Mouse (Mus musculus): ENCODE data around the gene Plcb4. TPM values are rescaled to one million over a fixed set of nuclear protein-coding genes. Genes with fewer than 3 reads are reported as not detected.
A peak's percentile ranks its signal among the peaks of the same experiment; 100 is the strongest.

Gene Plcb4
- polyA plus RNA-seq, 1 experiment from 2014 or later, result 18.6 TPM

- H3K36me3 ChIP-seq, result no peaks in the 10 kb centered on the region
- H3K4me1 ChIP-seq, result no peaks in the 10 kb centered on the region
- no peak overlapping the region for H3K4me3 ChIP-seq
- no peaks in the 10 kb centered on the region for H3K27me3 ChIP-seq
- H3K9ac ChIP-seq (replicated peaks), result no peak overlapping the region
- H3K4me2 ChIP-seq (replicated peaks), result no peak overlapping the region
- 70% methylated on average over 10 of the region's 10 CpGs for WGBS
- no peaks in the 10 kb centered on the region for H3K9me3 ChIP-seq
- no peak for ATAC-seq (replicated peaks)
- H3K27ac ChIP-seq (replicated peaks), result no peak overlapping the region
Measured at GRCm38 (mm10) chr2:135773194-135773972, 114.6 kb downstream of the Plcb4 start.

GRCm38 (mm10) chr2:135775026-135775425 lies 116.2 kb downstream of the Plcb4 start:
- Histone ChIP-seq H3K4me3 (no peak overlapping the region), H3K36me3 (no peaks in the 10 kb centered on the region), H3K9ac (replicated peaks) (no peak overlapping the region), H3K27me3 (no peaks in the 10 kb centered on the region), H3K9me3 (no peaks in the 10 kb centered on the region), H3K4me1 (no peaks in the 10 kb centered on the region), H3K4me2 (replicated peaks) (no peak overlapping the region), H3K27ac (replicated peaks) (no peak overlapping the region)
- ATAC-seq (replicated peaks), result no peak
- 82% methylated on average over 4 of the region's 4 CpGs for whole genome bisulfite sequencing

- no peak for ATAC-seq (replicated peaks)
- Histone ChIP-seq H3K4me2 (replicated peaks) (no peak overlapping the region), H3K4me1 (no peaks in the 10 kb centered on the region)
Measured at GRCm38 (mm10) chr2:135776131-135776775, 117.4 kb downstream of the Plcb4 start.

GRCm38 (mm10) chr2:135781391-135781790 lies 122.6 kb downstream of the Plcb4 start:
- Histone ChIP-seq H3K9ac (replicated peaks) (no peak overlapping the region), H3K27ac (replicated peaks) (no peak overlapping the region), H3K4me3 (no peak overlapping the region), H3K36me3 (no peaks in the 10 kb centered on the region), H3K27me3 (no peaks in the 10 kb centered on the region), H3K4me1 (no peaks in the 10 kb centered on the region), H3K9me3 (no peaks in the 10 kb centered on the region), H3K4me2 (replicated peaks) (no peak overlapping the region)
- no peak for ATAC-seq (replicated peaks)
- 82% methylated on average over 6 of the region's 6 CpGs for WGBS

More at GRCm38 (mm10) chr2:135776131-135776775, 117.4 kb downstream of the Plcb4 start:
- 72% methylated on average over 4 of the region's 4 CpGs for WGBS
- no peak overlapping the region for H3K4me3 ChIP-seq
- H3K9me3 ChIP-seq, result no peaks in the 10 kb centered on the region
- H3K27ac ChIP-seq (replicated peaks), result no peak overlapping the region
- no peaks in the 10 kb centered on the region for H3K36me3 ChIP-seq
- H3K9ac ChIP-seq (replicated peaks), result no peak overlapping the region
- no peaks in the 10 kb centered on the region for H3K27me3 ChIP-seq

GRCm38 (mm10) chr2:135787415-135787814 lies 128.6 kb downstream of the Plcb4 start:
- Histone ChIP-seq H3K9me3 (no peaks in the 10 kb centered on the region), H3K27me3 (no peaks in the 10 kb centered on the region), H3K4me2 (replicated peaks) (no peak overlapping the region), H3K4me3 (no peak overlapping the region), H3K4me1 (no peaks in the 10 kb centered on the region), H3K27ac (replicated peaks) (no peak overlapping the region), H3K9ac (replicated peaks) (no peak overlapping the region), H3K36me3 (no peaks in the 10 kb centered on the region)
- 96% methylated on average over 6 of the region's 6 CpGs for WGBS
- ATAC-seq (replicated peaks), result no peak

- H3K4me1 ChIP-seq, result peaks cover 10% of the 10 kb centered on the region
Measured at GRCm38 (mm10) chr2:135792907-135793306, 134.1 kb downstream of the Plcb4 start.

GRCm38 (mm10) chr2:135796684-135797083 lies 137.9 kb downstream of the Plcb4 start:
- H3K4me3 ChIP-seq, result no peak overlapping the region
- ATAC-seq (replicated peaks), result no peak
- H3K4me1 ChIP-seq, result peaks cover 22% of the 10 kb centered on the region
- H3K27me3 ChIP-seq, result no peaks in the 10 kb centered on the region
- no peak overlapping the region for H3K4me2 ChIP-seq (replicated peaks)
- H3K27ac ChIP-seq (replicated peaks), result no peak overlapping the region
- H3K9ac ChIP-seq (replicated peaks), result no peak overlapping the region
- no peaks in the 10 kb centered on the region for H3K9me3 ChIP-seq
- no peaks in the 10 kb centered on the region for H3K36me3 ChIP-seq
- 91% methylated on average over 5 of the region's 5 CpGs for WGBS

More at GRCm38 (mm10) chr2:135792907-135793306, 134.1 kb downstream of the Plcb4 start:
- no peak; the same call in 1 of the 2 replicates for ATAC-seq (replicated peaks)
- 81% methylated on average over 4 of the region's 4 CpGs for WGBS
- Histone ChIP-seq H3K9me3 (no peaks in the 10 kb centered on the region), H3K4me3 (no peak overlapping the region), H3K9ac (replicated peaks) (no peak overlapping the region), H3K36me3 (no peaks in the 10 kb centered on the region), H3K27ac (replicated peaks) (no peak overlapping the region), H3K27me3 (no peaks in the 10 kb centered on the region), H3K4me2 (replicated peaks) (no peak overlapping the region)

GRCm38 (mm10) chr2:135797677-135798546 lies 139.1 kb downstream of the Plcb4 start:
- H3K27ac ChIP-seq (replicated peaks), result peak overlapping the region; percentile 28
- H3K9ac ChIP-seq (replicated peaks), result no peak overlapping the region
- no peak overlapping the region for H3K4me2 ChIP-seq (replicated peaks)
- ATAC-seq (replicated peaks), result peak; percentile 39; the same call in 1 of the 2 replicates
- no peaks in the 10 kb centered on the region for H3K9me3 ChIP-seq
- no peaks in the 10 kb centered on the region for H3K27me3 ChIP-seq
- 17% methylated on average over 5 of the region's 5 CpGs for WGBS
- H3K4me3 ChIP-seq, result no peak overlapping the region
- H3K4me1 ChIP-seq, result peaks cover 24% of the 10 kb centered on the region
- H3K36me3 ChIP-seq, result no peaks in the 10 kb centered on the region

- peaks cover 27% of the 10 kb centered on the region for H3K4me1 ChIP-seq
- H3K4me3 ChIP-seq, result no peak overlapping the region
- H3K36me3 ChIP-seq, result no peaks in the 10 kb centered on the region
- no peak overlapping the region for H3K4me2 ChIP-seq (replicated peaks)
- ATAC-seq (replicated peaks), result no peak
- no peaks in the 10 kb centered on the region for H3K27me3 ChIP-seq
- H3K9me3 ChIP-seq, result no peaks in the 10 kb centered on the region
- no peak overlapping the region for H3K9ac ChIP-seq (replicated peaks)
- WGBS, result 64% methylated on average over 10 of the region's 10 CpGs
- H3K27ac ChIP-seq (replicated peaks), result no peak overlapping the region
Measured at GRCm38 (mm10) chr2:135799149-135799770, 140.4 kb downstream of the Plcb4 start.

- WGBS, result 42% methylated on average over 6 of the region's 6 CpGs
- H3K9me3 ChIP-seq, result no peaks in the 10 kb centered on the region
- ATAC-seq (replicated peaks), result no peak
- no peak overlapping the region for H3K4me2 ChIP-seq (replicated peaks)
- no peak overlapping the region for H3K27ac ChIP-seq (replicated peaks)
- H3K4me3 ChIP-seq, result no peak overlapping the region
- no peaks in the 10 kb centered on the region for H3K27me3 ChIP-seq
- no peak overlapping the region for H3K9ac ChIP-seq (replicated peaks)
- no peaks in the 10 kb centered on the region for H3K36me3 ChIP-seq
- peaks cover 27% of the 10 kb centered on the region for H3K4me1 ChIP-seq
Measured at GRCm38 (mm10) chr2:135800385-135800784, 141.6 kb downstream of the Plcb4 start.

GRCm38 (mm10) chr2:135802878-135803450 lies 144.2 kb downstream of the Plcb4 start:
- Histone ChIP-seq H3K4me1 (peaks cover 17% of the 10 kb centered on the region), H3K9me3 (no peaks in the 10 kb centered on the region), H3K4me2 (replicated peaks) (no peak overlapping the region), H3K27me3 (no peaks in the 10 kb centered on the region), H3K27ac (replicated peaks) (no peak overlapping the region), H3K4me3 (no peak overlapping the region), H3K36me3 (no peaks in the 10 kb centered on the region), H3K9ac (replicated peaks) (no peak overlapping the region)
- no peak for ATAC-seq (replicated peaks)
- WGBS, result 74% methylated on average over 9 of the region's 9 CpGs
